Mouse (Mus musculus) kidney, adult 2 months (tissue): Measurements from ENCODE around the gene Agbl4.
"Not testable (repeated sequence)": the region's sequence is repeated elsewhere in the genome, so short reads cannot be mapped to it uniquely, and the experiment has no call there.

Experiments
- CTCF ChIP-seq: fragments of 200-500 bp; conservative IDR thresholded peaks from 2 replicates; pipeline ENCODE4 v1.5.1; 2011; ENCODE audit warnings: low read depth, mild to moderate bottlenecking, control low read depth, low read length, moderate library complexity, mixed read lengths; ENCODE audit not compliant: insufficient read depth, insufficient read length
- POLR2A ChIP-seq: fragments of 200-500 bp; IDR thresholded peaks from one replicate; pipeline ENCODE4 v1.6.1; 2011; ENCODE audit warnings: low read depth, low read length, control low read depth

DNA sequence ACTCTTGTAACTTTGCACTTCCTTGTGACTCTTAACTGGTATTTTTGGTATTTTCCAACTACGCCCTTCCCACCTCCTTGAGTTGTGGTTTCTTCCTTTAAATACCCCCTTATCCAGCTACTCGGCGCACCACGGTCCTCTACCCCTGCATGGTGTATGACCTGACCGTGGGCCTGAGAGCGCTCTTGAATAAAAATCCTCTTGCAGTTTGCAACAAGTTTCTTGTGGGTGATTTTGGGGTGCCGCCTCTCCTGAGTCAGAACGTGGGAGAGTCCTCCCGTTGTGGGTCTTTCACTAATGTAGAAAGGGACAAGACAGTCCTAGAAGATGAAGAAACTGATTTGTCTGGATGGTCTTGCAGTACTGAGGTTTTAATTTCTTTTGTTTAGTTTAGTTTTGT is 822.1 kb downstream of the Agbl4 start:
- not testable (repeated sequence) for TF ChIP-seq POLR2A, CTCF
